Mouse (Mus musculus): ENCODE results near the gene Rtbdn. TPM values are rescaled to one million over a fixed set of nuclear protein-coding genes. Genes with fewer than 3 reads are reported as not detected.

Rtbdn gene
- not detected for polyA plus RNA-seq (2014; fragmentation: Illumina TruSeq; extraction: RNeasy Lipid Tissue Mini Kit (QIAGEN cat#74804); ENCODE audit: insufficient read depth, low read depth, low replicate concordance)

DNA sequence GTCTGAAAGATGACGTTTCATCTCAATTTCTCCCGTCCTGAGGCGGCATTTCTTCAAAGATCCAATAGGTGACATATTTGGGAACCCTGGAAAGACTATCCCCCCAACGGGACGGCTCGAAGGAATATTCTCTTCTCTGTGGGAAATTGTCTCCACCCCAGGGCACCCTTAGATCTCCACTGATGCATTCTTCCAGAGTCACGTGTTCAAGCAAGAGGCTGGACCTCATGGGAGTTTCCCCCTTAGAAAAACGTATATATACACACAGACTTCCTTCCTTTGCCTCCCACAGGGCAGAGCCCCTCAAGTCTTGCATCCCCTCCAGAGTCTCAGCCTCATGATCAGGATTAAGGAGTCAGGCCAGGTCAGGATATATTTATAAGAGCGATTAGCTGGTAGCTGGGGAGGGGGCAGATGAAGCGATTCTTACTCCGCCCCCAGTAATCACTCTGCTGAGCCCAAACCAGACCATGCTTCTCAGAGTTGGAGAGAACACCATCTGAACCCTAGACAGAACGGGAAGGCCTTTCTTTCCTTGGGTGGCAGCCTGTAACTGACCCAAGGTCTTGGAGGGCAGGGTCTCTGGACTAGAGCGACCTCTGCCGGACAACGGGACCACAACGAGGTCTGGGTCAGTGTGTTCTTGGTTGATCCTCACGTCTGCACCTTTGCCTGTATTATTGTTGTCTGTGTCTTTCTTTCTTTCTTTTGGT lies at the start of gene Rtbdn:
Gene Rtbdn (plus strand): TSS at position 464 of the 713 bp plus-strand sequence.

DNA sequence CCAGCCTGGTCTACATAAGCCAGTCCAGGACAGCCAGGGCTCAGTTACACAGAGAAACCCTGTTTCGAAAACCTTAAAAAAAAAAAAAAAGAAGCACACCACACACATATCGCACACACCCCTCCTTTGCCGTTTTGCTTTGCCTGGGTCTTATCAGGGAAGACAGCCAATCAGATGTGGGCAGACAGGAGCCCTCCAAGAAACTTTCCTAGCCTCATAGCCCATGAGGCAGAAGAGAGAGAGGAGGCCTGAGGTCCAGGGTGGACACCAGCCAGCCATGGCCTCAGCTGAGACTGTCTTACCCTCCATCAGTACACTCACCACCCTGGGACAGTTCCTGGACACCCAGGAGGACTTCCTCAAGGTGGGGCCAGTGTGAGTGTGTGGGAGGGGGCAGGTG lies 45.0 kb upstream of the Rtbdn start, which contains the start of gene Klf1:
Gene Klf1 (plus strand): TSS at position 177 of the 400 bp plus-strand sequence.

DNA sequence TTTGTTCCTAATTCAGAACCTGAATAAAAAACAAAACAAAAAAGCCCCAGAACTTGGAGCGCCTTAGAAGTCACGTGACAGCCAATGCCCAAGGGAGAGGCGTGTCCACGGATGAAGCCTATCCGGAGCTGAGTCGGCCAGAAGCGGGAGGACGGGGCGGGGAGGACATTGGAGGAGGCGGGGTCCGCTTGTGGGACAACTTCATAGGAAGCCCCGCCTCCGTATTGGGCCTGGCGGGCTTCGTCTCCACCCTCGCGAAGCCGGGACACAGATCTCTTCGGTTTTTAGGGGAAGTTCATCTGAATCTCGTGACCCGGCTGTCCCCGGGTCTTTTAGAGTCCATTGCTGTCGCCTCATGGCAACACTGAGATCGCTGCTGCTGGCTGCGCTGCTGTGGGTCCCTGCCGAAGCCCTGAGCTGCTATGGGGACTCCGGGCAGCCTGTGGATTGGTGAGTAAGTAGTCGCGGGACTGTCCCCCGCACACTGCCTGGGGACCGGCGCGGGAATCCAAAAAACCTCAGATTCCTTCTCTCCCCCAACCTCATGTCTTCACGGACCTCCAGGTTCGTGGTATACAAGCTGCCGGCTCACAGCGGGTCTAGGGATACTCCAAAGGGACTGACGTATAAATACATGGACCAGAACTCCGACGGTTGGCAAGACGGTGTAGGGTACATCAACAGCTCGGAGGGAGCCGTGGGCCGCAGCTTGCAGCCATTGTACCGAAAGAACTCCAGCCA lies 38.2 kb upstream of the Rtbdn start, which contains the start of gene Dnase2a:
Gene Dnase2a (plus strand): TSS at position 140 of the 741 bp plus-strand sequence.

DNA sequence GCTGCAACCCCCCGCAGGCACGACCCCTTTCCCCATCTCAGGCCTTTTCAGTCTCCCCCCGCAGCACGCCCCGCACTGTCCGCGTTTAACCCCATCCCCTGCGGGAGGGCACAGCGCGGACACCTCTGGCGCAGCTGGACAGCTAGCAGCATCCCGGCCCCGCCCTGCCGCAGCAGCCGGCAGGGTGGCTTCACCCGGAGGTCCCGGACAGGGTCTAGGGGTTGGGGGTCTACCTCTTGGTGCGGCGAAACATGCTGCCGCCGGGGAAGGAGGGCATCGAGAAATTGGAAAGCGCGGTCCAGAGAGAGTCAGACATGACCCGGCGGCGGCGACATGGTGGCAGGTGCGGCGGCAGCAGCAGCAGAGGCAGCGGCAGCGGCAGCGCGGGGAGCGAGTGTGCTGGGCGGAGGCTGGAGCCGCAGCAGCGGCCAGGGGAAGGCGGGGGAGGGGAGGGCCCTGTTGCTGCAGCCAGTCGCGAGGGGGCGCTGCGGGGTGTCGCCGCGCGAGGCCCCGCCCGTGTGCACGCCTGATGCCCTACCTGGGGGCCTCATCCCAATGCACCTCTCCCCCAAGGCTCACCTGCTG lies 9.7 kb upstream of the Rtbdn start, which contains the start of gene Mast1:
Gene Mast1 (minus strand): TSS at position 398 of the 585 bp plus-strand sequence.

GRCm38 (mm10) chr8:84969241-84970134 lies 22.7 kb downstream of the Rtbdn start, which contains the start of the genes Gm49661, Prdx2 and Rnaseh2a:
Gene Gm49661 (minus strand): TSS chr8:84969433.
Gene Prdx2 (plus strand): TSS chr8:84969587.
Gene Rnaseh2a (minus strand): TSS chr8:84969767.

GRCm38 (mm10) chr8:84978248-84978940 lies 31.6 kb downstream of the Rtbdn start, which contains the start of gene Junb:
Gene Junb (minus strand): TSS chr8:84978718.

DNA sequence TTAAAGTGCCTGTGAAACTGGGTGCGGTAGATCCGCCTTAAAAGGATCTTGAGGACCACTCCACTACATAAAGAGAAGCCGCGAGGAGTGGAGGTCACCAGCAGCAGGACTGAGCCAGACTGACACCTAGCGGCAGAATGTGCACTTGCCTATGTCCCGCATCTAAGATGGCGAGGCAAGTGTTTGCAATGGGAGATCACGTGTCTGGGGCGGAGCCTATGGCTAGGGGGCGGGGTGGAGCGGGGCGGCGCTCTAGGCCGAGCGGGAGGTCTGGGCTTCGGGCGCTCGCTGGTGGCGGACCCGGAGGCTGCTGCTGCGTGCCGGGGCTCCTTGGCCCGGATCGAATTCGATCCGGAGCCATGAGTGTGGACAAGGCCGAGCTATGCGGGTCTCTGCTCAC lies 43.6 kb downstream of the Rtbdn start, which contains the start of gene Hook2:
Gene Hook2 (plus strand): TSS at position 255 of the 400 bp plus-strand sequence.

Other genes with a start within 250 kb of the Rtbdn start
- 11.6 TPM for gene Lyl1, start 245.5 kb upstream of the Rtbdn start, polyA plus RNA-seq (2014; fragmentation: Illumina TruSeq; extraction: RNeasy Lipid Tissue Mini Kit (QIAGEN cat#74804); ENCODE audit: insufficient read depth, low read depth, low replicate concordance)
- gene G430095P16Rik, start 224.0 kb upstream of the Rtbdn start, polyA plus RNA-seq (2014; fragmentation: Illumina TruSeq; extraction: RNeasy Lipid Tissue Mini Kit (QIAGEN cat#74804); ENCODE audit: insufficient read depth, low read depth, low replicate concordance) = 2.9 TPM
- 17.5 TPM for gene Nfix, start 146.6 kb upstream of the Rtbdn start, polyA plus RNA-seq (2014; fragmentation: Illumina TruSeq; extraction: RNeasy Lipid Tissue Mini Kit (QIAGEN cat#74804); ENCODE audit: insufficient read depth, low read depth, low replicate concordance)
- 6.1 TPM for gene Dand5, start 124.2 kb upstream of the Rtbdn start, polyA plus RNA-seq (2014; fragmentation: Illumina TruSeq; extraction: RNeasy Lipid Tissue Mini Kit (QIAGEN cat#74804); ENCODE audit: insufficient read depth, low read depth, low replicate concordance)
- gene Gadd45gip1, start 115.5 kb upstream of the Rtbdn start, polyA plus RNA-seq (2014; fragmentation: Illumina TruSeq; extraction: RNeasy Lipid Tissue Mini Kit (QIAGEN cat#74804); ENCODE audit: insufficient read depth, low read depth, low replicate concordance) = 12.6 TPM
- gene Rad23a, start 106.3 kb upstream of the Rtbdn start, polyA plus RNA-seq (2014; fragmentation: Illumina TruSeq; extraction: RNeasy Lipid Tissue Mini Kit (QIAGEN cat#74804); ENCODE audit: insufficient read depth, low read depth, low replicate concordance) = 43.6 TPM
- gene Calr, start 100.1 kb upstream of the Rtbdn start, polyA plus RNA-seq (2014; fragmentation: Illumina TruSeq; extraction: RNeasy Lipid Tissue Mini Kit (QIAGEN cat#74804); ENCODE audit: insufficient read depth, low read depth, low replicate concordance) = 348 TPM
- 20.7 TPM for gene Farsa, start 90.0 kb upstream of the Rtbdn start, polyA plus RNA-seq (2014; fragmentation: Illumina TruSeq; extraction: RNeasy Lipid Tissue Mini Kit (QIAGEN cat#74804); ENCODE audit: insufficient read depth, low read depth, low replicate concordance)
- 6.5 TPM for gene Syce2, start 74.9 kb upstream of the Rtbdn start, polyA plus RNA-seq (2014; fragmentation: Illumina TruSeq; extraction: RNeasy Lipid Tissue Mini Kit (QIAGEN cat#74804); ENCODE audit: insufficient read depth, low read depth, low replicate concordance)
- gene Gcdh, start 53.1 kb upstream of the Rtbdn start, polyA plus RNA-seq (2014; fragmentation: Illumina TruSeq; extraction: RNeasy Lipid Tissue Mini Kit (QIAGEN cat#74804); ENCODE audit: insufficient read depth, low read depth, low replicate concordance) = 19.6 TPM
- 0.20 TPM for gene Klf1, start 45.1 kb upstream of the Rtbdn start, polyA plus RNA-seq (2014; fragmentation: Illumina TruSeq; extraction: RNeasy Lipid Tissue Mini Kit (QIAGEN cat#74804); ENCODE audit: insufficient read depth, low read depth, low replicate concordance)
- 28.2 TPM for gene Dnase2a, start 38.4 kb upstream of the Rtbdn start, polyA plus RNA-seq (2014; fragmentation: Illumina TruSeq; extraction: RNeasy Lipid Tissue Mini Kit (QIAGEN cat#74804); ENCODE audit: insufficient read depth, low read depth, low replicate concordance)
- gene Mast1, start 9.6 kb upstream of the Rtbdn start, polyA plus RNA-seq (2014; fragmentation: Illumina TruSeq; extraction: RNeasy Lipid Tissue Mini Kit (QIAGEN cat#74804); ENCODE audit: insufficient read depth, low read depth, low replicate concordance) = 0.09 TPM
- gene Gm49661, start 22.4 kb downstream of the Rtbdn start, polyA plus RNA-seq (2014; fragmentation: Illumina TruSeq; extraction: RNeasy Lipid Tissue Mini Kit (QIAGEN cat#74804); ENCODE audit: insufficient read depth, low read depth, low replicate concordance) = not detected
- gene Prdx2, start 22.6 kb downstream of the Rtbdn start, polyA plus RNA-seq (2014; fragmentation: Illumina TruSeq; extraction: RNeasy Lipid Tissue Mini Kit (QIAGEN cat#74804); ENCODE audit: insufficient read depth, low read depth, low replicate concordance) = 256 TPM
- 36.8 TPM for gene Rnaseh2a, start 22.8 kb downstream of the Rtbdn start, polyA plus RNA-seq (2014; fragmentation: Illumina TruSeq; extraction: RNeasy Lipid Tissue Mini Kit (QIAGEN cat#74804); ENCODE audit: insufficient read depth, low read depth, low replicate concordance)
- 59.1 TPM for gene Junb, start 31.7 kb downstream of the Rtbdn start, polyA plus RNA-seq (2014; fragmentation: Illumina TruSeq; extraction: RNeasy Lipid Tissue Mini Kit (QIAGEN cat#74804); ENCODE audit: insufficient read depth, low read depth, low replicate concordance)
- gene Hook2, start 43.6 kb downstream of the Rtbdn start, polyA plus RNA-seq (2014; fragmentation: Illumina TruSeq; extraction: RNeasy Lipid Tissue Mini Kit (QIAGEN cat#74804); ENCODE audit: insufficient read depth, low read depth, low replicate concordance) = 6.5 TPM
- not detected for gene Best2, start 67.5 kb downstream of the Rtbdn start, polyA plus RNA-seq (2014; fragmentation: Illumina TruSeq; extraction: RNeasy Lipid Tissue Mini Kit (QIAGEN cat#74804); ENCODE audit: insufficient read depth, low read depth, low replicate concordance)
- gene Asna1, start 78.3 kb downstream of the Rtbdn start, polyA plus RNA-seq (2014; fragmentation: Illumina TruSeq; extraction: RNeasy Lipid Tissue Mini Kit (QIAGEN cat#74804); ENCODE audit: insufficient read depth, low read depth, low replicate concordance) = 56.6 TPM
- gene Trir, start 79.8 kb downstream of the Rtbdn start, polyA plus RNA-seq (2014; fragmentation: Illumina TruSeq; extraction: RNeasy Lipid Tissue Mini Kit (QIAGEN cat#74804); ENCODE audit: insufficient read depth, low read depth, low replicate concordance) = 138 TPM
- 14.4 TPM for gene Tnpo2, start 89.9 kb downstream of the Rtbdn start, polyA plus RNA-seq (2014; fragmentation: Illumina TruSeq; extraction: RNeasy Lipid Tissue Mini Kit (QIAGEN cat#74804); ENCODE audit: insufficient read depth, low read depth, low replicate concordance)
- gene Fbxw9, start 113.1 kb downstream of the Rtbdn start, polyA plus RNA-seq (2014; fragmentation: Illumina TruSeq; extraction: RNeasy Lipid Tissue Mini Kit (QIAGEN cat#74804); ENCODE audit: insufficient read depth, low read depth, low replicate concordance) = 13.7 TPM
- gene Gm5741, start 121.0 kb downstream of the Rtbdn start, polyA plus RNA-seq (2014; fragmentation: Illumina TruSeq; extraction: RNeasy Lipid Tissue Mini Kit (QIAGEN cat#74804); ENCODE audit: insufficient read depth, low read depth, low replicate concordance) = not detected
- 31.0 TPM for gene Dhps, start 124.8 kb downstream of the Rtbdn start, polyA plus RNA-seq (2014; fragmentation: Illumina TruSeq; extraction: RNeasy Lipid Tissue Mini Kit (QIAGEN cat#74804); ENCODE audit: insufficient read depth, low read depth, low replicate concordance)
- gene Wdr83os, start 133.7 kb downstream of the Rtbdn start, polyA plus RNA-seq (2014; fragmentation: Illumina TruSeq; extraction: RNeasy Lipid Tissue Mini Kit (QIAGEN cat#74804); ENCODE audit: insufficient read depth, low read depth, low replicate concordance) = 89.8 TPM
- gene Wdr83, start 134.3 kb downstream of the Rtbdn start, polyA plus RNA-seq (2014; fragmentation: Illumina TruSeq; extraction: RNeasy Lipid Tissue Mini Kit (QIAGEN cat#74804); ENCODE audit: insufficient read depth, low read depth, low replicate concordance) = 19.6 TPM
- gene Man2b1, start 136.3 kb downstream of the Rtbdn start, polyA plus RNA-seq (2014; fragmentation: Illumina TruSeq; extraction: RNeasy Lipid Tissue Mini Kit (QIAGEN cat#74804); ENCODE audit: insufficient read depth, low read depth, low replicate concordance) = 26.8 TPM
- gene Zfp791, start 176.1 kb downstream of the Rtbdn start, polyA plus RNA-seq (2014; fragmentation: Illumina TruSeq; extraction: RNeasy Lipid Tissue Mini Kit (QIAGEN cat#74804); ENCODE audit: insufficient read depth, low read depth, low replicate concordance) = 1.0 TPM
- not detected for gene Cks1brt, start 204.9 kb downstream of the Rtbdn start, polyA plus RNA-seq (2014; fragmentation: Illumina TruSeq; extraction: RNeasy Lipid Tissue Mini Kit (QIAGEN cat#74804); ENCODE audit: insufficient read depth, low read depth, low replicate concordance)